Mouse (Mus musculus) liver, adult 2 months (tissue): ENCODE results near the gene Adad2. TPM values are rescaled to one million over a fixed set of nuclear protein-coding genes. Genes with fewer than 3 reads are reported as not detected.
A peak's percentile ranks its signal among the peaks of the same experiment; 100 is the strongest.

ENCODE experiments used
- DNase-seq: peaks from one replicate; pipeline ENCODE4 v3.0.0-alpha.2; 2011; ENCODE audit warnings: low read depth, low spot score; ENCODE audit errors: extremely low read depth
- H3K27ac ChIP-seq: fragments of 200-500 bp; replicated peaks from 2 replicates; pipeline ENCODE4 v1.5.1; 2012; ENCODE audit warnings: low read depth, mild to moderate bottlenecking, control low read depth, inconsistent platforms, low read length; ENCODE audit not compliant: insufficient read depth
- H3K27me3 ChIP-seq: fragments of 200-500 bp; 2 replicates; pipeline ENCODE4 v1.6.1; 2012; ENCODE audit warnings: mild to moderate bottlenecking, moderate library complexity, low read length, inconsistent platforms; ENCODE audit not compliant: control insufficient read depth, insufficient read depth
- H3K36me3 ChIP-seq: fragments of 200-500 bp; 2 replicates; pipeline ENCODE4 v1.6.1; 2012; ENCODE audit warnings: low read length, inconsistent platforms; ENCODE audit not compliant: control insufficient read depth, insufficient read depth
- H3K4me1 ChIP-seq: fragments of 200-500 bp; 2 replicates; pipeline ENCODE4 v1.6.1; 2011; ENCODE audit warnings: low read length; ENCODE audit not compliant: control insufficient read depth, insufficient read depth
- H3K4me3 ChIP-seq: fragments of 200-500 bp; 2 replicates; pipeline ENCODE4 v1.5.1; 2011; ENCODE audit warnings: low read depth, mild to moderate bottlenecking, control low read depth, low read length, moderate library complexity; ENCODE audit not compliant: insufficient read depth
- H3K79me2 ChIP-seq: fragments of 200-500 bp; 2 replicates; pipeline ENCODE4 v1.6.1; 2012; ENCODE audit warnings: inconsistent platforms, mild to moderate bottlenecking, low read length, moderate library complexity; ENCODE audit not compliant: control insufficient read depth, insufficient read depth
- H3K9ac ChIP-seq: fragments of 200-500 bp; 2 replicates; pipeline ENCODE4 v1.6.1; 2012; ENCODE audit warnings: low read depth, mild to moderate bottlenecking, control low read depth, inconsistent platforms, low read length
- CTCF ChIP-seq: fragments of 200-500 bp; IDR thresholded peaks from 2 replicates; pipeline ENCODE4 v1.5.1; 2011; ENCODE audit warnings: low read depth, low read length, control low read depth
- POLR2A ChIP-seq: fragments of 200-500 bp; IDR thresholded peaks from 2 replicates; pipeline ENCODE4 v1.6.1; 2011; ENCODE audit warnings: low read length, control low read depth; ENCODE audit not compliant: insufficient read depth; ENCODE audit errors: extremely low read depth
- WGBS: fragments of 180-500 bp; shearing (Covaris S2); methylation state at CpG from one replicate; pipeline ENCODE4 v1.1.7; 2018; 5-methylcytosine and 5-hydroxymethylcytosine counted together
- polyA plus RNA-seq: library from polyadenylated mRNA; depleted of rRNA; stranded (reverse); fragments of >200 nt; gene quantifications from 2 replicates; pipeline ENCODE4 v1.2.3, GENCODE M21; 2012
- total RNA-seq: library from RNA; depleted of rRNA; stranded (reverse); fragments of >200 nt; gene quantifications from 2 replicates; pipeline ENCODE4 v1.2.3, GENCODE M21; 2014

The Adad2 gene
- total and polyA plus RNA-seq, 2 experiments = not detected

- H3K4me3 ChIP-seq = no peak overlapping the region
- 78% methylated on average over 5 of the region's 5 CpGs for WGBS
- H3K79me2 ChIP-seq = no peaks in the 10 kb centered on the region
- H3K36me3 ChIP-seq = no peaks in the 10 kb centered on the region
- no peak for DNase-seq
- H3K27me3 ChIP-seq = no peaks in the 10 kb centered on the region
- H3K9ac ChIP-seq = no peak overlapping the region
- TF ChIP-seq POLR2A (no peak), CTCF (no peak)
- H3K4me1 ChIP-seq = no peaks in the 10 kb centered on the region
- H3K27ac ChIP-seq = no peak overlapping the region
Observed at GRCm38 (mm10) chr8:119580441-119581161, 31.9 kb upstream of the Adad2 start.

GRCm38 (mm10) chr8:119585901-119586300 is 26.6 kb upstream of the Adad2 start:
- no peak overlapping the region for H3K27ac ChIP-seq
- peak overlapping the region; percentile 17; the same call in 1 of the 2 replicates for H3K4me3 ChIP-seq
- 26% methylated on average over 24 of the region's 24 CpGs for WGBS
- H3K36me3 ChIP-seq = no peaks in the 10 kb centered on the region
- no peaks in the 10 kb centered on the region for H3K27me3 ChIP-seq
- TF ChIP-seq CTCF (no peak), POLR2A (no peak)
- H3K9ac ChIP-seq = peak overlapping the region; percentile 28; the same call in 1 of the 2 replicates
- no peak for DNase-seq
- no peaks in the 10 kb centered on the region for H3K4me1 ChIP-seq
- no peaks in the 10 kb centered on the region for H3K79me2 ChIP-seq

- H3K9ac ChIP-seq = no peak overlapping the region
- no peaks in the 10 kb centered on the region for H3K27me3 ChIP-seq
- WGBS = 84% methylated on average over 4 of the region's 4 CpGs
- H3K4me1 ChIP-seq = 0 out of 2 replicates have a peak, but pooled peaks cover 2% of the 10 kb centered on the region
- TF ChIP-seq POLR2A (no peak), CTCF (no peak)
- no peak overlapping the region for H3K4me3 ChIP-seq
- no peak overlapping the region for H3K27ac ChIP-seq
- no peaks in the 10 kb centered on the region for H3K79me2 ChIP-seq
- no peak for DNase-seq
- no peaks in the 10 kb centered on the region for H3K36me3 ChIP-seq
Observed at GRCm38 (mm10) chr8:119588321-119588720, 24.2 kb upstream of the Adad2 start.

- 70% methylated on average over 10 of the region's 10 CpGs for WGBS
- Histone ChIP-seq H3K27me3 (no peaks in the 10 kb centered on the region), H3K4me3 (no peak overlapping the region), H3K79me2 (no peaks in the 10 kb centered on the region), H3K27ac (no peak overlapping the region), H3K4me1 (0 out of 2 replicates have a peak, but pooled peaks cover 2% of the 10 kb centered on the region), H3K9ac (no peak overlapping the region), H3K36me3 (no peaks in the 10 kb centered on the region)
- no peak for DNase-seq
- TF ChIP-seq POLR2A = no peak
- no peak for TF ChIP-seq CTCF
Observed at GRCm38 (mm10) chr8:119588844-119589243, 23.7 kb upstream of the Adad2 start.

GRCm38 (mm10) chr8:119590348-119590747 is 22.2 kb upstream of the Adad2 start:
- Histone ChIP-seq H3K79me2 (no peaks in the 10 kb centered on the region), H3K27me3 (no peaks in the 10 kb centered on the region), H3K4me3 (no peak overlapping the region), H3K27ac (no peak overlapping the region), H3K36me3 (no peaks in the 10 kb centered on the region), H3K9ac (no peak overlapping the region), H3K4me1 (0 out of 2 replicates have a peak, but pooled peaks cover 2% of the 10 kb centered on the region)
- WGBS = 72% methylated on average over 14 of the region's 14 CpGs
- no peak for DNase-seq
- no peak for TF ChIP-seq POLR2A

GRCm38 (mm10) chr8:119591456-119591855 is 21.1 kb upstream of the Adad2 start:
- no peak for DNase-seq
- no peaks in the 10 kb centered on the region for H3K27me3 ChIP-seq
- no peak for TF ChIP-seq POLR2A
- TF ChIP-seq CTCF = no peak
- H3K4me1 ChIP-seq = 0 out of 2 replicates have a peak, but pooled peaks cover 2% of the 10 kb centered on the region
- WGBS = 77% methylated on average over 7 of the region's 7 CpGs
- no peak overlapping the region for H3K4me3 ChIP-seq
- no peaks in the 10 kb centered on the region for H3K36me3 ChIP-seq
- no peaks in the 10 kb centered on the region for H3K79me2 ChIP-seq
- no peak overlapping the region for H3K9ac ChIP-seq
- no peak overlapping the region for H3K27ac ChIP-seq
